In the genomic region with DNA sequence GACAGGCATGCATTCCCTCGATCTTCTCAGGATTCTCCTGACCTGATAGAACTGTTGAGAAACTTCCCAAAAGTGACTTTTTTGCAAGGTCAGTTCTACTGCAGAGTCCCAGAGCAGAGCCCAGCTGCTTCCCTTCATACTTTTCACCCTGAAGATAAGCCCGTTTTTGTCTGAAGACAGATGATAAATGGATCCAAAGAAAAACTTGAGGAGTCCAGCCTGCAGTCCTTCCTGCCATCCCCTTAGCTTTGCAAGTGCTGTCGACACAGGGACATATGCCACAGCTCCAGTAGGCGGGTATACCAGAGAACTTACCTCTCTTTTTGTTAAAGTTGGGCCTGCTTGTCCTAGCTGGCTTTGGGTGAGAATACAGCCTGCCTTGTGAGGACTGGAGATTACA, we compare ENCODE assay signal across 1 mouse cellular context.
TF ChIP-seq lines count a peak whose summit lies in the region.

No protein-coding gene starts in this region.

TF ChIP-seq in MEL, 35 proteins besides CTCF, POLR2A, EP300 and RAD21 (continued from another document):
- peak; percentile 66 for TF ChIP-seq ETS1 (IDR thresholded peaks at IDR 0.05; ENCODE audit: low read depth, low read length)
